Mouse (Mus musculus): ENCODE results near the gene Lgals1.
"Not testable (repeated sequence)": the region's sequence is repeated elsewhere in the genome, so short reads cannot be mapped to it uniquely, and the experiment has no call there.

Gene Lgals1

DNA sequence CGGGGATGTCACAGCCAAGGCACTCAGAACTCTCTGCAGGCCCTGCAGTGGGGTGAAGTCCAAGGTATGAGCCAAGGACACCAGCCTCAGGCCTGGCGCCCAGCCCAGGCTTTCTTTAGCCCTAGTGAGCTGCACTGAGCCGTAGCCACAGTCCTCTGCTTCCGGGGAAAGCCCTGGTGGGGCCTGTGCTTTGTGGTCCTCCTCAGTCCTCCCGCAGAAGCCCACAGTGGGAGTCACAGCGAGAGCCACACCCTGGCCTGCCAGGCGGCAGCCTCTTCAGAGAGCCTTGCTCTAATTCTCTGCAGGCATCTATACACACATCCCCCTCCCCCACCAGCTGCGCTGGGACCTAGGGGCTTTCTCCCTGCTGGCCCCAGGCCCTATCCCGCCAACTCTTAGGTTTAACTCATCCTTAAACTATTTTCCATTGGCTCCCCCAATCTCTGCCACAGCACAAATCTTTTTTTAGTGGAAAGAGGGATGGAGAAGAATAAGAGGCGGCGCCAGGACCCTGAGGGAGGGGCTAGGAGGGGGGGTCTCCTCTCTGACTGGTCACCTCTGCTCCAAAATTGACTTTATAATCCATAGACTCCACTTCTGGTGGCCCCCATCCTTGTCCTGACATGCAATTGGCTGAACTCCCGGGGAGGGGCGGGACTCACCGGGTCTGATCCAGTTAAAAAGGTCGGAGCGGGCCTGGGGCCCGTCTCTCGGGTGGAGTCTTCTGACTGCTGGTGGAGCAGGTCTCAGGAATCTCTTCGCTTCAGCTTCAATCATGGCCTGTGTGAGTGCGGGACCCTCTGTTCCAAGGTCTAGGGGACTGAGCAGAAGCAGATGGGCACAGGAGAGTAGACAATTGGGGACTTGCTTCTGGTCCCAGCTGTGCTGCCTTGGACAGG, at the start of gene Lgals1:
Gene Lgals1 (plus strand): TSS at position 705 of the 899 bp plus-strand sequence.
- DNase-seq (ENCODE audit: low spot score), result peak; percentile 96

GRCm38 (mm10) chr15:78876991-78877809, 49.3 kb upstream of the Lgals1 start, which contains the start of gene Gga1:
Gga1 (plus strand) TSS chr15:78877190.
- DNase-seq (ENCODE audit: low spot score), result peak; percentile 99

- DNase-seq (ENCODE audit: low spot score), result peak; percentile 62
These were observed 48.6 kb upstream of the Lgals1 start for GRCm38 (mm10) chr15:78877810-78878390.

GRCm38 (mm10) chr15:78878792-78879516, 47.6 kb upstream of the Lgals1 start:
- not testable (repeated sequence) for DNase-seq (ENCODE audit: low spot score)

GRCm38 (mm10) chr15:78880432-78880831, 46.1 kb upstream of the Lgals1 start:
- peak; percentile 65 for DNase-seq (ENCODE audit: low spot score)

DNA sequence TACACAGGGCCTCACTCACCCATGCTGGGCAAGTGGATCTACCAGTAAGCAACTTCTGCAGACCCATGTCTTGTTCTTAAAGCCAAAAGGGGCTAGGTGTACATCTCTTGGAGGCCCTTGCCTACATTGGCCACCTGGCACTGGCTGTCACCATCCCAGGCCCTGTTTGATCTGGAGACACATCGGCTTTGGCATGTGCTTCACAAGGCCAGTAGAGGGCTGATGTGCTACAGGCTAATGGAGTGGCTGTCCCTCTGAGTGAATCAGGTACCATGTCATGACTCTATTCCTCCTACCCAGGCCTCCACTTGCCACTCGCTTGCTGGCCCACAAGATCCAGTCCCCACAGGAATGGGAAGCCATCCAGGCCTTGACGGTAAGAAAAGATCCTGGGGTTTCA, 44.7 kb upstream of the Lgals1 start:
- no peak for DNase-seq (ENCODE audit: low spot score)

DNA sequence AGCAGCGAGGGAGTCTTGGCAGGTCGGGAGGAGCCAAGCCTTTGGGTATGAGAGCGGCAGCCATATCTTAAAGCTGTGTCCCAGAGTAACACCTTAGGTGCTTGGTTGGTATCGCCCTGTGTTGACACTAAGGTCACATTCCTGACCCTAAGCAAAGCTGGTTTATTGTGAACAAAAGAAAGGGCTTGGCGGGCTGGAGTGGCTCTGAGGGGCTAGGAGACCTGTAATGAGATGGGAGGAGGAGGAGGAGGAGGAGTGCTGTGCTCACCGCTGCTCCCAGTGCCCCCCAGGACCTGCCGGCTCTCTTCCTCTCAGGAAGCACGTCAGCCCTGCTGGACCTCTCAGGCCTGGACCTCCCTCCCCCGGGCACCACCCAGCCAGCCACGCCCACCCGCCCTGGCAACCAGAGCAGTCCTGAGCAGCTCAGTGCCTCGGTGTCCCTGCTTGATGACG, 37.1 kb upstream of the Lgals1 start:
- DNase-seq (ENCODE audit: low spot score), result peak; percentile 65

DNA sequence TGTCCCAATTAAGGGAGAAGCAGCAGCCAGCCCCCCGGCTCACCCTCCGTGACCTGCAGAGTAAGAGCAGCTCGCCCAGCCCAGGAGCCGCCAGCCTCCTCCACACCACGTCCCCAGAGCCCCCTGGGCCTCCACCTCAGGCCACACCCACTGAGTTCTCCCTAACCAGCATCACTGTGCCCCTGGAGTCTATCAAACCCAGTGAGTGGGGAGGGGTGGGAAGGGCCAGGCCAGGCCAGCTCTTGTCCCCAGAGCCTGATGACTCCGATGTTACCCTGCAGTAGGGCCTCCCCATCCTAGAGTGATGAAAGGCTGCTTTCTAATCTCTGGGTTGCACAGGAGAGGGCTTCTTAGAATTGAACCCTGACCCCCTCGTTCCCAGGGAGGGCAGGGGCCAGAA, 34.1 kb upstream of the Lgals1 start:
- peak; percentile 68 for DNase-seq (ENCODE audit: low spot score)

- no peak for DNase-seq (ENCODE audit: low spot score)
These were observed 31.8 kb upstream of the Lgals1 start for GRCm38 (mm10) chr15:78894726-78895125.

DNA sequence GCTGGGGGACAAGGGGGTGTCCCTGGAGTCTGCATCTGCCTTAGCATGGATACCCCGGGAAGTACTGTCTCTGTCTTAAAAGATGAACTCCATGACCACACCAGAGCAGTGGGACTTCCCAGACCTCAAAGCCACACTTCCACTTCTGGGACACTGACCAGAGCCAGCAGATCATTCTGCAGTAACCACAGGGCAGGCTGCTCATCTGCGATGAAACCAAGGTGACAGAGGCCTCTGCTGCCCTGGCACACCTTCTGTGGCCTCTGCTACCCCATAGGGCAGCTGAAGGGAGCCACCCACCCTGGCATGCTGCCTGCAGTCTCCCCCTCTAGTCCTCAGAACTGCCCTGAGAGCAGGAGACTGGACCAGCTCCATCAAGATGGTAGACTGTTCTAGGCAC, 30.8 kb upstream of the Lgals1 start:
- DNase-seq (ENCODE audit: low spot score), result peak; percentile 70

DNA sequence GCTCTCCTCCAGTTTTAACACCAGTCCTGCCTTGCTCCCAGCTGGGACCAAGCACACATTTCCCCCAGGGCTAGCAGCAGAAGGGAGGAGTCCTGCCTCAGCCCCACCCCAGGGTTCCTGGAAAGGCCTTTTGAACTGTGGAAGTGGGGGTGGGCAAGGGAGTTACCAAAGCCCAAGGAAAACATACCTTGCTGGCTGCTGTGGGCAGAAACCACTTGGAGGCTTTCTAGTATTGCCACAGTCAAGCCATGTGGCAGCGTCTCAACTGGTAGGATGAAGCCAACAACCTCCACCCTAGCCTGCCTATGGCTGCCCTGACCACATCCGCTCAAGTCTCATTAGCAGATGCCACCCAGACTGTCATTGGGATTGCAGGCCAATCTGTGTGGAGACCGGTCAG, 30.4 kb upstream of the Lgals1 start:
- DNase-seq (ENCODE audit: low spot score), result peak; percentile 51

DNA sequence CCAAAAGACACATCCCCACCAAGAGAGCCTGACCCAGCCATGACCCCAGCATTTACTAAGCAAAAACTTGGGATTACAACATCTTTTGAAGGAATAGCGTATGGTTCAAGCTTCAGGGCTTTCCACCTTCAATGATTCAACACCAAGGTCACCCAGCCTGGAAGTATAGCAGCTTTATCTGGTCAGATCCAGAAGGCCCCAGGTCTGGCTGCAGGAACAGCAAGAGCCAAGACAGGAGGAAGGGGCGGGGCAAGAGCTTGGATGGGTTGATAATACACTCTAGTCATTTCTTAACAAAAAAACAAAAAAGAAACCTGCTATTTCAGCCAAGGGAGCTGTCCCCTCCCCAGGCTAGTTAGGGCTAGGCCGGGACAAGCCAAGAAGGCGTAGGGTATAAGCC, 29.0 kb upstream of the Lgals1 start:
- no peak for DNase-seq (ENCODE audit: low spot score)

- DNase-seq (ENCODE audit: low spot score), result no peak
These were observed 28.0 kb upstream of the Lgals1 start for GRCm38 (mm10) chr15:78898507-78899001.

DNA sequence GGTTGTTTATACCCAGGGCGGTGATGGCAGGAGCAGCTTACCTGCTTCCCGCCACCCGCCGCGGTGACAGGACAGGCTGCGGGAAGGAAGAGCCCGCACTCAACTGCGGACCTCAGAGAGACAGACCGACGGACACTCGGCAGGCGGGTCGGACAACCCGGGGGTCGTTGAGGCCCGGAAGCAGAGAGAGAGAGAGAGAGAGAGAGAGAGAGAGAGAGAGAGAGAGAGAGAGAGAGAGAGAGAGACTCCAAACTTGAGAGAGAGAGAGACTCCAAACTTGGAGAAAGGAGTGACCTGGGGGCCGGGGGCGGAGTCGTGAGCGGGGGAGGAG, 27.2 kb upstream of the Lgals1 start, which contains the start of gene Gm49510:
Gene Gm49510 (plus strand): TSS at position 259 of the 331 bp plus-strand sequence.
- DNase-seq (ENCODE audit: low spot score), result no peak

DNA sequence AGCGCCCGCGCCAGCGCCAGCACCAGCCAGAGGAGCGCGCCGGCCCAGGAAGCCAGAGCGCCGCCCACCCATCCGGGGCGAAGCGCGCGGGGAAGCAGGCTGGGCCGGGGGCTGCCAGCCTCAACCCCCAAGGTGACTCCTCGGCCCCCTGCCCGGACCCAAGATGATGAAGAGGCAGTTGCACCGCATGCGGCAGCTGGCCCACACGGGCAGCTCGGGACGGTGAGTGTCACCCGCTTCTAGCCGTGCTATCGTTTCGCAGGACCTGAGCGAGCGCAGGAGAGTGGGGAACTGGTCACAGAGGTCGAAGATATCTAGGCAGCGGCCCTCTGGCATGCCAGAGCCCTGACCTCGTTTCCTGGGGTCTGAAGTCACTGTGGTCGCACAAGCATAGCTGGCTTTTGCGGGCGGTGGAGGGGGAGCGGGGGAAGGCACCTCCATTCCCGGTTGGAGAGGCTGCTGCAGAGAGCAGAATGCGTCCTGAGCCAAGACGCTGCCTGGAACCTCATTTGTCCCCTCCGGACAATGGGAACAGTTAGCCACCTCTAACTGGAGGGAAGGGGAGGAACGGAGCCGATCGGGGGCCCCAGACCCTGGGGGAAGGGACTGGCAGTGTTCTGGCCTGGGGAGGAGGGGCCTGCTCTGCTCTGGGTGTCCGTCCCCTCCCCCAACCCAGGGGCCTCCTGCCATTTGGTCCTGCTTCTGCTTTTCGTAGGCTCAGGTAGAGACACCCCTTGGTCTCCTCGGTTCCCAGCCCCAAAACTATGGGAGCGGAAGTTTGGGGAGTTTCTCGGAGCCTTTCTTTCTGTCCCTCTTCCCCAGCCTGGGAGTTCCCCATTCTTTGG, 26.6 kb upstream of the Lgals1 start, which contains the start of gene Sh3bp1:
Gene Sh3bp1 (plus strand): TSS at position 29 of the 845 bp plus-strand sequence.
- peak; percentile 75 for DNase-seq (ENCODE audit: low spot score)

DNA sequence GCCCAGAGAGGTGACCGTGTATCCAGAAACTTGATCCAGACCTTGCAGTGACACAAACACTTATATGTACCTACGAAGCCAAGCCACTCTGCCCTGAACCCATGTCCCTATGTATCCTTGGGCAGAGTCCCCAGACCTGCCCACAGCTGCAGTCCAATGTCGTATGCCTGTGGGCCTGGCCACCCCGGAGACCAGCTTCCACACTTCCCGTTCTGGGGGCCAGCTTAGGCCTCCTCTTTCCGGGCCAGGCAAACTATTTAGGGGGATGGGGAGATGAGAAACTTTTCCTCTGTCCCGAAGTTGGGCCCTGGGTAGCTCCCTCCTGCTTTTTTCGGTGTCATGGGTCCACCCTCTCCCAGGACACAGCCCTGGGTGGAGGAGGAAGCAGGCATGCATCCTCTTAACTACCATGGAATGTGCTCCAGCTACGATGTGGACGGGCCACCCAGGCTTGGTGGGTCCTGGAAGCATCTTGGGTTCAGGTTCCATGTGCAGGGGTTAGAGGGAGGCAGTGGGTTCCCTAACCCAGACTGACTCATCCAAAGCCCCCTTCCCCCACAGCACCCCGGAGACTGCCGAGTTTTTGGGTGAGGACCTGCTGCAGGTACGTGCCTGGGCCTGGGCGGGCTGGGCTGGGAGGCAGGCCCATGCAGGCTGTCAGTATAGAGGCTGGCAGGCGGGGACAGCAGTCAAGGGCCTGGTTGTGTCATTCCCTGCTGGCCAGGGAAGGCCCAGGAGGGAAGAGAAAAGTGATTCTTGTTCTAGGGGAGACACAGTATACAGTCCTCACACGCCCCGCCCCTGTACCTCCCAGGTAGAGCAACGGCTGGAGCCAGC, 25.7 kb upstream of the Lgals1 start:
- DNase-seq (ENCODE audit: low spot score), result no peak

DNA sequence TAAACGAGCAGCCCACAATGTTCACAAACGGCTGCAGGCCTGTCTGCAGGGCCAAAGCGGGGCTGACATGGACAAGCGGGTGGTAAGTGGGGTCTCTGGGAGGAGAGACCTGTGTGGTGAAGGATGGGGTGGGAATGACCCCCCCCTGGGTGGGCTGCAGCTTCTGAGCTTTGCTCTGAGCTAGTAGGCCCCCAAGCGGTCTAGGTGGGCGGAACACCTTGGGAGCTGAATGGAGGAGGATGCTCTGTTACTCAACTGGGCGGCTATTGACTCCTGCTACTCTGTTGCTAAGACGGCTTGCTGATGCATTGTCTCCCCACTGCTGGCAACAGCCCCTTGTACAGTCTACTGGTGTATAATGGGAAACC, 25.1 kb upstream of the Lgals1 start:
- no peak for DNase-seq (ENCODE audit: low spot score)

DNA sequence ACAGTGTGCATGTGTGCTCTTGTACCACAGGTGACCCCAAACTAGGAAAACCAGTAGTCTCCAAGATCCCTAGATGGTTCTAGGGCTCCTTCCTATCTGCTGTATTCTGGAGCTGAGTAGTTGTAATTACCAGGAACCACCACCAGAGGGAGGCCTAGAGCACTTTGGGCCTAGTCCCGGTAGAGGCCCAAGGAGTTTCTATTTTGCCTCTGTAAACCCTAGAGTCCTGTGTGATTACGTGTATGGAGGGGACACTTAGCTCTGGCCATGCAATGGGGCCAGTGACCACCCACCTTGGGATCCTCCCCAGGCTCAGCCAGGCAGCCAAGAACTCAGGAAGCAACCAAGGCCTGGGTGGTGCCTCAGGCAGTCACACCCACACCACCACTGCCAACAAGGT, 23.3 kb upstream of the Lgals1 start:
- peak; percentile 92 for DNase-seq (ENCODE audit: low spot score)

- no peak for DNase-seq (ENCODE audit: low spot score)
These were observed 18.1 kb upstream of the Lgals1 start for GRCm38 (mm10) chr15:78908399-78908798.

GRCm38 (mm10) chr15:78908982-78909381, 17.5 kb upstream of the Lgals1 start:
- DNase-seq (ENCODE audit: low spot score), result no peak

Data from MN1 (cell line).